Mouse (Mus musculus) G1E-ER4 (cell line): ENCODE results near the gene Il1rl2. TPM values are rescaled to one million over a fixed set of nuclear protein-coding genes. Genes with fewer than 3 reads are reported as not detected.

Experiments
- GATA1 ChIP-seq: IDR thresholded peaks from one replicate; pipeline ENCODE4 v1.8.0; 2012; ENCODE audit warnings: low read length, inconsistent platforms
- polyA plus RNA-seq: library from polyadenylated mRNA; stranded (reverse); fragments of >175 nt; gene quantifications from 2 replicates; pipeline ENCODE4 v1.2.3, GENCODE M21; 2012

The Il1rl2 gene
- polyA plus RNA-seq, 1 experiment, result not detected

DNA sequence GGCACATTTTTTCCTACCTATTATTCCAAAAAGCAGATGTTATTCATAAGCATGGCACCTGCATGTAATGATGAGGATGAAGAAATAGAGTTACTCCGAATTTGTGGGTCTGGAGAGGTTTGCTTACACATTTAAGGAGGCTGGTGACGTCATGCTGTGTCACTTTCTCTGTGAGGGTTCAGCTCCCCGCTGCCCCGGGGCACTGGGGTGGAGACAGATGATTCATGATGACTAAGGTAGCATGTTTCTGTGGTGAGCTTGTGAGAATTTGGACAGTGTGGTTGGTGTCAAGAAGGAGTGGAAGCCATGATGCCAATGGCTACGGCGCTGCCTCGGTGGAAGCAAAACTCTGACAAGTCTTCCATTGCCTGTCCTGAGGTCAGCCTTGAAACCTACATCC is 68.8 kb downstream of the Il1rl2 start:
- no peak for TF ChIP-seq GATA1

DNA sequence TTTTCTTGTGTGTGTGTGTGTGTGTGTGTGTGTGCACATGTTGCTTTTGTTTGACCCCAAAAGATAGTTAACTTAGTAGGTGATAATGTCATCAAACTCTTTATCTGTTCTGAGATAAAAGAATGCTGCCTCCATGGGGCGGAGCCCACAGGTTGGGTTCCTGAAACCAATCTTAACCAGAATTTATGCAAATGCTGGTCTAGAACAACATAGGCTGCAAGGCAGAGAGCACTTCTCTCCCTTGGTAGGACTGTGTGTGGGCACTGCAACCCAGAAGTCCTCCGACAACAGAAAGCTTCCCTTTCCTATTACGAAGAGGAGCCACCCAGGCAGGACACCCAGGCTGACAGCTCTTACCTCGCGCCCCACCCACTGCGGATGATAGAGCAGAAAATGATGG is 75.2 kb downstream of the Il1rl2 start:
- no peak for TF ChIP-seq GATA1

DNA sequence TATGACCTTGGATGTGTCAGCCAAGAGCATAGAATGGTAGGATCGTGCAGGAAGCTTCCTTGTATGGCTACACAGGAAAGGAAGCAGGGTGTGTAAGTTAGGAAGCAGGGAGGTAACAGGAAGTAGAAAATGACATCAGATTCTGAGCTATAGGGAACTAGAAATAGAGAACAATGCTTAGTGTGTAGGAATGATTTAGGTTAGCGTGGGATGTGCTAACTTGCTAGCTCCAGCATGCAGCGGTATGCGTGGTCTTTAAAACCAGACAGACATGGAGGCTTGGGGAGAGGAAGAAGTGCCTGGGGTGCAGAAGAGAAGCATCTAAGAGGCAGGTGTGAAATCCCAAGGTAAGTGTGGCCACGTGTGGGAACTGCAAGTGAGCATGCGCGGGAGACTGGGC is 80.3 kb downstream of the Il1rl2 start:
- TF ChIP-seq GATA1, result no peak

DNA sequence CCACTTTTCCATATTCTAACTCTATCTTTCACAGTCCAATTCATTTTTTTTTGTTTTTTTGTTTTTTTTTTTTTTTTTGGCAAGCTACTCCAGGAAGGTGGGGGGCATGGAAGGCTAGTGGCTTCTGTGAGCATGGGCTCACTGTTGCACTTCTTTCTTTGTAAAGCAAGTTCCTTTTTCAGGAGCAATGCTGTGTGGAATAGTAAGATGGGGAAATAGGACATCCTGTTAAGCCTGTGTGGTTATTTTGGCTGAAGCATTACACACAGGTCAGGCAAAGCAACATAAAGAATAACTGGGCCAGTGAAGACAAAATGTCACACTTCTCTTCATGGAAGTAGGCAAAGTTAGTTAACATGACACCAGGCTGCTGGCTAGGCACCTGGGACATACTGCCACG is 85.5 kb downstream of the Il1rl2 start:
- TF ChIP-seq GATA1, result no peak

DNA sequence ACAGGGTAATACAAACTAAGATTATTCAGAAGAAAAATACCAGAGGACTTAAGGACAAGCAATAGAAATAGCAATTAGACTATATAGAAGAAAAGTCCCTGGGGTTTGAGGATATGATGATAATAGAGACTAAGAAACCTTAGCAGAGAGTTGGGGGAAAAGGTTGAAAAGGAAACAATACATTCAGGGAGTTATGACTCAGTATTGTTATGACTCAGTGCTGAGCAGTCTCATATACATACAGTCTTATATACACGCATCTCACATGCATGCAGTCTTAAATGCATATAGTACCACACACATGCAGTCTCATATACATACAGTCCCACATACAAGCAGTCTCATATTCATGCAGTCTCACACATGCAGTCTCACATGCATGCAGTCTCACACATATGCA is 88.6 kb downstream of the Il1rl2 start:
- TF ChIP-seq GATA1, result no peak

DNA sequence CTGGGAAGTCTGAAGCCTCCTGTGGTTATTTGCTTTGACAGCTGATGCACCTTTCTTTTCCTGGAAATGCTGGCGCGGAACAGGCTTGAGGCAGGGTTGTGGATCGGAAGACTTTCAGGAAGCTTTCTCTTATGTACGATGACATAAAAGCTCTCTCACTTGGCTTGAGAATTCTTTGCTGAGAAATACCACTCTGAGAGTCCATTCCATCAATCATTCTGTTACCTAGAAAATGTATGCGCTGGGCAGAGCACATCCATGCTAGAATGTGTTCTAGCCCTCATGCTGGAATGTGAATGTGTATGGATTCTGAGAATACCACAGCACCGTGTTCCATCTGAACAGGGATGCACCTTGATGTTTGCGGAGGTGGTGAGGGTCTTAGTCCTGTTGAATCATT is 89.9 kb downstream of the Il1rl2 start:
- TF ChIP-seq GATA1, result no peak

DNA sequence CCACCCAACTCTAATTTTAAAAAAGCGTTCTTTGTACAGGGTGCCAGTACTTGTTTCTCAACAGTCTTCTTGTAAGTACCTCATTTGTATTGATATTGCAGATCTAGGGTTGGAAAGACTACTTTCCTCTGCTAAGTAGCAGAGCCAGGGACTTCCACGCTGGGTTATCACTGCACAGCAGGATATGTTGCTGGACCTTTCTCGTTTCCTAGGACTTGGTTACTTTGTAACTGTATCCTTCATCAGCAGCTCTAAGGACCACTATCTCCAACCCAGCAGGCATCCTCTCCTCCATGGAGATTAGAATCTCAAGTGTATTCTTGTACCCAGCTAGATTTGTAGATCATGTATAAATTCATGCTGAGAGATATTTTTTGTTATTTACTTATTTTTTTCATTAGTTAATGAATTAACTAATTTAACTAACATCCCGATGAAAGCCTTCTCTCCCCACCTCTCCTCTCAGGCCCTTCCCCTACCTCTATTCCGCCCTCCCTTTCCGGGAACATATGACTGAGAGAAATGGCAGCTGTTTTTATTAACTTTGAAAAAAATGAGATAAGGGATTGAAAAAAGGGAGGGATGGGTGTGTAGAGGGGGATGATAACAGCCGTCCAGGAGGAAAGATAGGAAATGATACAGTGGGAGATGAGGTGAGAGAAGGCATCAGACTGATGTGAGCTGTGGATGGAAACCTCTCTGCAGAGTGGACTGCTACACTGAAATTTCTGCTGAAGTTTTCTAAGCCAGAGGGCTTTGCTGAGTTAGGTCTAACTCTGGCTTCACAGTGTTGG is 90.7 kb downstream of the Il1rl2 start:
- TF ChIP-seq GATA1, result no peak

DNA sequence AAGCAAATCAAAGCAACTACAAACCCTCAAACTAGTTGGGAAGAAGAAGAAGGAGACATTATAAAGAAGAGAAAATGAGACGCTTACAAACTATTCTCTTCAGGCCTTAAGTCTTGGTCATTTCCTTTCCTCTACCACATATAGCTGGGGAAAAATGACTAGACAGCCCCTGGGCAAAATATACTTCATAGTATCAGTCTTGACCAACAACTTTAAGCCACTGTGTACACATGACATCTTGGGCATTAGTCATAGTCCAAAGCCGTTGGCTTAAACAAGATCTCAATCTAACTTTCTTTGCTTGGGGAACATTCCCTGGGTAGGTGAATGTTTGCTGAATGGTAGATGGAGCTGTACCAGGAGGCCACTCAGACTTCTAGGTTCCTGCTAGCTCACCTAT is 92.6 kb downstream of the Il1rl2 start:
- TF ChIP-seq GATA1, result no peak

Other genes with a start within 250 kb of the Il1rl2 start
- not detected in 2 replicates for gene Il1r1, start 99.5 kb upstream of the Il1rl2 start, polyA plus RNA-seq
- gene Il1rl1, start 105.0 kb downstream of the Il1rl2 start, polyA plus RNA-seq, result 2.7 and 3.7 TPM in 2 replicates
- not detected in 2 replicates for gene Il18r1, start 140.9 kb downstream of the Il1rl2 start, polyA plus RNA-seq
- gene Il18rap, start 190.8 kb downstream of the Il1rl2 start, polyA plus RNA-seq, result not detected in 2 replicates